Mouse (Mus musculus) heart, adult 8-10 months (tissue): ENCODE results near the gene Etv1. TPM values are rescaled to one million over a fixed set of nuclear protein-coding genes. Genes with fewer than 3 reads are reported as not detected.

Experiments used
- DNase-seq: peaks from one replicate; pipeline ENCODE4 v3.0.0; 2022; ENCODE audit warnings: low spot score
- total RNA-seq, 4 experiments: library from RNA; stranded (reverse); gene quantifications; 2 replicates each; pipeline ENCODE4 v1.2.4; 2022

Gene Etv1
- total RNA-seq, result 10 to 100 TPM in 2 of 4 experiments, 1 to 10 TPM in 2; 7.4 to 10.9 (median 9.3) TPM

DNA sequence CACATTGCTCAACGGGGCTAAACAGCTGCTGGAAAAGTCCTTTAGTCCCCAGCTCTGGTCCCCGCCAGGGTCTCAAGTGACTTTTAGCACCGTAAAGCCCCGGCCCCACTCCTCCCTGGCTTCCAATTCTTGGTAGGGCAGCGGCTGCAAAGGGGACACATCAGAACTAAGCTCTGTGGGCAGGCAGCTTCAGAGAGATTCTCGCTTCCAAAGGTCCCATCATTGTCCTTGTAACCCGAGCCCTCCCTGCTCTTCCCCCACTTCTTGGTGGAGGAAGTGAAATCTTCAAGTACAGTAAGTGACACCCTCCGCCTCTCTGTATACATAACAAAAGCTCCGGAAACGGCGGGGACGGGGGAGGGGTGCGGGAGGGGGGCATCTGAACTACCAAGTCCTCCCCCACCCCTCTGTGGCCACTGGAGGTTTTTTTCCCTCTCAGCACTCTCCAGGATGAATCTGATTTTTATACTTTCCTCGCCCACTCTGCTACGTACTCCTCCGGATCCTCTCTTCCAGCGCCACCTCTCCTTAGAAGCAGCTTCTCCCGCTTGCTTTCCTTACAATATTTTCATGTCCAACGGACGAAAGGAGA, at the start of gene Etv1:
TSS of gene Etv1 (plus strand) at position 195 of the 592 bp plus-strand sequence.
- DNase-seq, result peak; percentile 35

GRCm38 (mm10) chr12:38729661-38730060, 49.5 kb upstream of the Etv1 start:
- no peak for DNase-seq

DNA sequence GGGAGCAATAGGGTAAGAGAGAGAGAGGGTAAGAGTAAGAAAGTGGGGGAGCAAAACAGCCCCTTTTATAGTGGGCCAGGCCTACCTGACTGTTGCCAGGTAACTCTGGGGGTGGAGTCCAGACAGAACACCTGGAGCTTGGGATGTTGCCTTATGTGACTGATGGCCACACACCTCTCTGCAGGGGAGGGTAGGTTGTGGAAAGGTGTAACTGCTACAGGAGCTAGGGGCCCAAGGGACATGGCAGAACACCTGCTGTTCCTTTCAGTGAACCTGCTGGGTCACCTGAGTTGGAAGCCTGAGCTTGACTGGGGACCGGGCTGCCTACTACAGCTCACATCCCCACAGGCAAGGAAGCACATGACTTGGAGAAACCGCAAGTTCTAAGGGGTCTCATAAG, 48.4 kb upstream of the Etv1 start:
- DNase-seq, result no peak

DNA sequence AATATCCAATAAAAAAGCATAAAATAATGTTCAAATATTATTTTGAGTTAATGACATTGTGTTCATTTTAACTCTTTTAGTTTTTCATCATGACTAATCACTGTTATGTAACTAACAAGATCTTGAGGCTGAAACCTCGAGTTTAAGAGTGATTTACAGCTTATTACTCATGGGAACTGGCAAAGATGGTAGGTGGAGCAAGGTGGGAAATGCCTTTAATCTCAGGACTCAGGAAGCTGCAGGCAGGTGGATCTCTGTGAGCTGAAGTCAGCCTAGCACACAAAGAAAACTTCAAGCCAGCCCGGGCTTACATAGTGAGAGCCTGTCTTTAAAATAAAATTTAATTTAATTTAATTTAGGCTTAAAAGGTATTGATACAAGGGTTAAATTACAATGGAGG, 19.9 kb upstream of the Etv1 start:
- DNase-seq, result no peak

- peak; percentile 38 for DNase-seq
Observed at GRCm38 (mm10) chr12:38777316-38777715, 1.9 kb upstream of the Etv1 start.

GRCm38 (mm10) chr12:38777957-38778298, 1.3 kb upstream of the Etv1 start:
- no peak for DNase-seq

GRCm38 (mm10) chr12:38778299-38779075, 693 bp upstream of the Etv1 start:
- peak; percentile 91 for DNase-seq

GRCm38 (mm10) chr12:38780006-38780954, 1.1 kb downstream of the Etv1 start:
- peak; percentile 75 for DNase-seq

DNA sequence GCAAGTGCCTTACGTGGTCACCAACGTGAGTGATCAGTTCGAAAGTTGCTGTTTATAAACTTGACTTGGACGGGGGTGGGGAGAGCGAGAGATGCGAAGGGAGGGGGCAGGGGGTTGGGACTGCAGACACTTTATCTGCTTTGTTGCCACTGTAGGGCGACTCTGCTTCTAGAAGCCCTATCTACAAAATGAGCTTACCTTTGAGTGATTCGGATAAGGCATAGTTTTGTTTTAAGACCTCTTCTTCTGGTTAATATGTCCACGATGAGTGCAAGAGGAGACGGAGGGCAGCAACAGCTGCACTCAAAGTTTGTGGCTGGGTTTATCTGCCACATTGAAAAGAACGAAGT, 1.8 kb downstream of the Etv1 start:
- DNase-seq, result peak; percentile 40

DNA sequence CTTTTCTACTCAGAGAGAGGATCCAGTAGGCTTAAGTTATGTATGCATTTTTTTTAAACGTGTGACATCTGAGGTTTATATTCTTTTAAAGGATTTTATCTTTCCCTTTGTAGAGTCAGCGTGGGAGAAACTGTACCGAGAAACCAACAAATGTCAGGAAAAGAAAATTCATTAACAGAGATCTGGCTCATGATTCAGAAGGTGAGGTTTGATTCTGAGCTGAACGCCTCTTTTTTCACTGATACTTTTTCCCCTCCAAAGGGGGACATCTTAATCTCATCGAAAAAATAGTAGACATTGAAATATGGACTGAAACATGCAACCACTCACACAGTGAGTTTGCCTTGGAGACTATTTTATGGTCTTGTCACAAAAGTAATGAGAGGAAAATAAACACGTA, 2.5 kb downstream of the Etv1 start:
- DNase-seq, result no peak

- no peak for DNase-seq
Observed at GRCm38 (mm10) chr12:38783291-38783690, 4.1 kb downstream of the Etv1 start.

- no peak for DNase-seq
Observed at GRCm38 (mm10) chr12:38784221-38784620, 5.0 kb downstream of the Etv1 start.

GRCm38 (mm10) chr12:38786571-38786970, 7.4 kb downstream of the Etv1 start:
- no peak for DNase-seq

DNA sequence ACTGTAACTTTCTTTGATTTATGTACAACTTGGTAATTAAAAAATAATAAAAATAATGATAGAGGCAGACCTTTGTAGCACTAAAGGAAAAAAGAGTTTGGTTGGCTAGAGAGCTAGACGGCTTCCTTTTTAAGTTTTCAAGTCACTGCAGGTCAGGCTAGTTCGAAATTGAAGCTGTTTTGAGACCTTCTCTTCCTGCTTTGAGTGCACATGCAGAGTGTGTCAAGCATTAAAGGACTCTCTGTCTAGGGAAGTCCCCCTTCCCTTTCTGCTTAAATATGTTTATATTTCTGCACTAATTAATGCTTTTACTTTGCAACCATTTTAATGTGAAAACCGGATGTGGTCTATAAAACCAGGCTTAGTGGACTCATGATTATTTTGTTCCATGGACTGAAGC, 8.5 kb downstream of the Etv1 start:
- DNase-seq, result no peak

DNA sequence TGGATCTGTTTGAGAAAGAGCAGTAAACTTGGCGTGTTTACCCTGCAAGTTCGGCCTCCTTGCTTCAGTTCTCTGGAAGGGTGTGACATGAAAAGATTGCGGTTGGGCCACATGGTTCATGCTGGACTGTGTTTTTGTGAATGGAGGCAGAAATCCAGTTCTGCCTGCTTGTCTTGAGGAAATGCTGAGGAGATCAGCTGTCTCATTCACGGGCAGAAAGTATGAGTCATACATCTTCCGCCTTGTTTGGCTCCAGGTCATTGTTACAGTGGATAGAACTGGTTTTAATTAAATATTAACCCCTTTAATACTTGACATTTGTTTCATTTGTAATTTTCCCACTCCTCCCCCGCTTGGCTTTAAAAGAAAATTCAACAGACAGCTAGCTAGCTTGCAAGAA, 9.4 kb downstream of the Etv1 start:
- peak; percentile 84 for DNase-seq

DNA sequence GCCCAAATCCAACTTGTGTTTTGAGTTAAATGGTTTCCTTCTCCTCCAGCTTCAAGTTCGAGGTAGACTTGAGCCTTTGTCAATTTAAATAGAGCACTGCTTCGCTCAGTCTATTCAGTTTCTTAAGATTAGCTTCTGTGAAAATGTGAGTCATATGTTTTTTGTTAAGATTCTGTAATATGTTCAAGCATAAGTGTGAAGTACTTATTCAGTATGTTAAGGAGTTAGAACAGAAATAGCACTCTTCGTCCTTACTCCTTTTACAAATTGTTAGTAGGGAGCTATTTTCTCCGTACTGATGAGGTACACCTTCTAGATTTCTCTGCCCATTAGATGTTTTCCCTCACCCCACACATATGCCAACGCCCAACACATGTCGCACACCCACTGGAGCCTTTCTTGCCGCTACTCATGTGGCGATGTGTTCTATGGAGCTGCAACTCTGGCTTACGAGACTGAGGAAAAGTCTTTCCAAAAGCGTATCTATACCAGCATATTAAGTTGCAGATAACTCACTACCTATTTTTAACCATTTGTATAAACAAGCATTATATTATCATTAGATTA, 10.7 kb downstream of the Etv1 start:
- no peak for DNase-seq

DNA sequence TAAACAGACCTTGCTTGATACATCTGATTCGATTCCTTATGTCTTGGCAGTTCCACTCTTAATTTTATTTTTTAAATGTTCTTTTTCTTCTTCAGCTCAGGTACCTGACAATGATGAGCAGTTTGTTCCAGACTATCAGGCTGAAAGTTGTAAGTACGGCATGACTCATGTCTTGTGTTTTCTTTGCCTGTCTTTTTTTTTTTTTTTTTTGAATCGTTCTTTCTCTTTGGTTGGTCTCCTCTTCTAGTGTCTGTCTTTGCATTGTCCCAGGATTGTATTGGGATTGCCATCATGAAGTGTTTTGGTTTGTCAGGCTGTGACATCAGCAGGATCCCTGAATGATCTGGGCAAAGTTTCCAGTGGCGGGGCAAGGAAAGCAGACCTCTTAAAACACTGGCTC, 13.9 kb downstream of the Etv1 start:
- DNase-seq, result no peak

GRCm38 (mm10) chr12:38793697-38794096, 14.5 kb downstream of the Etv1 start:
- DNase-seq, result no peak

DNA sequence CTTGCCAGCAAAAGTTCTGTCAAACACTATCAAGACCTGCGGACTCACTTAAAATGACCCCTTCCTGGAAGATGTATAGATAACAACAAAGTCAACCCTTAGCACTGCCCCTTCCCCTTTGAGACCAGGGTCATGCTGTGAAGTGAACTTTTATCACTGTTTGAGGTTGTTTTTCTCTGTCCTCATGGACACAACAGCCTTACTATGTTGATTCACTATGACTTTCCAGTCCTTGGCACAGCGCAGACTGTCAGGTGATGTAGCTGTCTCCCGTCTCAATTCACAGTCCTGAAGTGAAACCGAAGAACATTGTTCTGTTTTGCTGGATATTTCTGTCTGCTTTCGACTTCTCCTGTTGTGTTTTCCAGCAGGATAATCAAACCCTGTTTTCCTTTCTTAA, 27.9 kb downstream of the Etv1 start:
- DNase-seq, result no peak

GRCm38 (mm10) chr12:38812392-38812791, 33.2 kb downstream of the Etv1 start:
- no peak for DNase-seq

GRCm38 (mm10) chr12:38814010-38814786, 35.0 kb downstream of the Etv1 start:
- no peak for DNase-seq
